Mouse (Mus musculus): ENCODE measurements around the gene Pdk1. TPM values are rescaled to one million over a fixed set of nuclear protein-coding genes. Genes with fewer than 3 reads are reported as not detected.

Pdk1 gene
- polyA plus RNA-seq, 1 experiment = 162 TPM

DNA sequence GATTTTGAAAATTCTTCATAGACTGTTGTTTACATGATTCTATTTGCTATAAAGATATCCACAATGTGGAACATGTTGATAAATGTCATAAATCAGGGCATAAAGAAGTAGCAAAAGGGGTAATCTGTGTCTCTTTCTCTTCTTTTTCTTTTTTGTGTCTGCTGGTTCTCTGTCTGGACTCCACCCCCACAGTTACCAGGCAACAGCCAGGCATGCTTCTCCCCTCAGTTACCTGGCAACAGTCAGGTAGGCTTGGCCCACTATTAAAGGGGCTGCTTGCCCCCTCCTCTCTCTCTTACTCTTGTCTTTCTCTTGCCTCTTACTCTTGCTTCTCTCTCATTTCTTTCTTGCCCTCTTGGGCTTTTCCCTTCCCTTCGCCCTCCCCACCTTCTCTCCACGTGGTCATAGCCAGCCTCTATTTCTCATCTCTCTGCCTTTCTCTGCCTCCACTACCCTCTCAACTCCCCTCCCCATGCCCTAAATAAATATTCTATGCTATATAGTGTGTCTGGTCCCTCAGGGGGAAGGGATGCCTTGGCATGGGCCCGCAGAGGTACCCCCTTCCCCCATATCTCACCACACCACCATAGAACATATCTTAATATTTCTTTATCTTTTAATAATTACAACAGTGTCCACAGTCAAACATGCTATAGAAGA is 64.8 kb downstream of the Pdk1 start:
- H3K27ac ChIP-seq (ENCODE audit: insufficient read depth, low read length) = no peak overlapping the region
- H3K4me3 ChIP-seq (ENCODE audit: low read depth, low read length) = no peak overlapping the region
- no peaks in the 10 kb centered on the region for H3K4me1 ChIP-seq (ENCODE audit: control insufficient read depth, insufficient read depth, low read length)
- H3K36me3 ChIP-seq (ENCODE audit: control insufficient read depth, insufficient read depth, low read length, poor library complexity, severe bottlenecking) = no peaks in the 10 kb centered on the region
- no peak for TF ChIP-seq EP300 (IDR thresholded peaks at IDR 0.05; ENCODE audit: insufficient read depth, low read depth, low read length)
- no peak for TF ChIP-seq POLR2A (IDR thresholded peaks at IDR 0.05; ENCODE audit: insufficient read depth, low read length)
- TF ChIP-seq CTCF (IDR thresholded peaks at IDR 0.05; ENCODE audit: low read depth, low read length) = no peak
- no peak overlapping the region for H3K9ac ChIP-seq (ENCODE audit: low read depth, poor library complexity, severe bottlenecking)
- no peaks in the 10 kb centered on the region for H3K27me3 ChIP-seq (ENCODE audit: control insufficient read depth, insufficient read depth, low read length, poor library complexity, severe bottlenecking)
- H3K9me3 ChIP-seq (replicated peaks; ENCODE audit: control insufficient read depth, insufficient read depth, low read length, poor library complexity, severe bottlenecking) = peaks cover 27% of the 10 kb centered on the region

DNA sequence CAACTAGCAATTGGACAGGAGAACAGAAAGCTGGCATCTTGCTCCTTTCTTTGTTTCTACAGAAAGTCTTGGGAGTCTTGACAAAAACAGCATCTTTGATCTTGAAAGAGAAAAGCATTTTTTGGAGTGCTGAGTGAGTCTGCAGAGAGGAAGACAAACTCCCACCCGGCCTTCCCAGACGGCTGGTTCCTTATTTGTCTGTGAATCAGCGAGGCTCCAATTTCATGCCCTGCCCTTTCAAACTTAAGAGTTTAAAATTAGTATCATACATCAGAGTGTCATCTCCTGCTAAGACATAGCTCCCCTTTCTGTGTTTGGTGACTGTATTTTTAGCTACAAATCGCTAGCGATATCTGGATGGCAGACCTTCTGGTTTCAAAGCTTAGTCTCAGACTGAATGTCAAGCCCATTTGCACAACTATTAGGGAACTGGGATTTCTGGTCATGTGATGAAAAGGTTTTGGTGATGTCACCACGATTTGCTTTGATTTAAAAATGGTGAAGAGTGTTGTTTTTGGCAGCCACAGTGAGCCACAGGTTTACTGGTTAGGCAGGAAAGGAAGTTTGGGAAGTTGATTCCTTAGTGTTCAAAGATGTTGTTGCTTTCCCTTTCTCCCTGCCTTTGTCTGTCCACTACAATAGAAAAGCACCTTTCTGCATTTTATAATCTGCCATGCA is 65.8 kb downstream of the Pdk1 start:
- Histone ChIP-seq H3K27me3 (ENCODE audit: control insufficient read depth, insufficient read depth, low read length, poor library complexity, severe bottlenecking) (no peaks in the 10 kb centered on the region), H3K9me3 (replicated peaks; ENCODE audit: control insufficient read depth, insufficient read depth, low read length, poor library complexity, severe bottlenecking) (peaks cover 27% of the 10 kb centered on the region), H3K27ac (ENCODE audit: insufficient read depth, low read length) (no peak overlapping the region), H3K36me3 (ENCODE audit: control insufficient read depth, insufficient read depth, low read length, poor library complexity, severe bottlenecking) (no peaks in the 10 kb centered on the region), H3K4me1 (ENCODE audit: control insufficient read depth, insufficient read depth, low read length) (no peaks in the 10 kb centered on the region), H3K9ac (ENCODE audit: low read depth, poor library complexity, severe bottlenecking) (no peak overlapping the region), H3K4me3 (ENCODE audit: low read depth, low read length) (no peak overlapping the region)
- no peak for TF ChIP-seq CTCF (IDR thresholded peaks at IDR 0.05; ENCODE audit: low read depth, low read length)
- no peak for TF ChIP-seq POLR2A (IDR thresholded peaks at IDR 0.05; ENCODE audit: insufficient read depth, low read length)
- no peak for TF ChIP-seq EP300 (IDR thresholded peaks at IDR 0.05; ENCODE audit: insufficient read depth, low read depth, low read length)

GRCm38 (mm10) chr2:71941005-71941720 is 68.1 kb downstream of the Pdk1 start:
- Histone ChIP-seq H3K36me3 (ENCODE audit: control insufficient read depth, insufficient read depth, low read length, poor library complexity, severe bottlenecking) (no peaks in the 10 kb centered on the region), H3K9me3 (replicated peaks; ENCODE audit: control insufficient read depth, insufficient read depth, low read length, poor library complexity, severe bottlenecking) (peaks cover 27% of the 10 kb centered on the region), H3K4me3 (ENCODE audit: low read depth, low read length) (no peak overlapping the region), H3K4me1 (ENCODE audit: control insufficient read depth, insufficient read depth, low read length) (no peaks in the 10 kb centered on the region), H3K9ac (ENCODE audit: low read depth, poor library complexity, severe bottlenecking) (no peak overlapping the region), H3K27me3 (ENCODE audit: control insufficient read depth, insufficient read depth, low read length, poor library complexity, severe bottlenecking) (no peaks in the 10 kb centered on the region), H3K27ac (ENCODE audit: insufficient read depth, low read length) (no peak overlapping the region)
- TF ChIP-seq CTCF (IDR thresholded peaks at IDR 0.05; ENCODE audit: low read depth, low read length) (no peak), EP300 (IDR thresholded peaks at IDR 0.05; ENCODE audit: insufficient read depth, low read depth, low read length) (no peak), POLR2A (IDR thresholded peaks at IDR 0.05; ENCODE audit: insufficient read depth, low read length) (no peak)

- TF ChIP-seq POLR2A (IDR thresholded peaks at IDR 0.05; ENCODE audit: insufficient read depth, low read length) = no peak
- TF ChIP-seq CTCF (IDR thresholded peaks at IDR 0.05; ENCODE audit: low read depth, low read length) = no peak
- no peak for TF ChIP-seq EP300 (IDR thresholded peaks at IDR 0.05; ENCODE audit: insufficient read depth, low read depth, low read length)
- Histone ChIP-seq H3K4me1 (ENCODE audit: control insufficient read depth, insufficient read depth, low read length) (no peaks in the 10 kb centered on the region), H3K36me3 (ENCODE audit: control insufficient read depth, insufficient read depth, low read length, poor library complexity, severe bottlenecking) (no peaks in the 10 kb centered on the region), H3K4me3 (ENCODE audit: low read depth, low read length) (no peak overlapping the region), H3K27ac (ENCODE audit: insufficient read depth, low read length) (no peak overlapping the region), H3K9ac (ENCODE audit: low read depth, poor library complexity, severe bottlenecking) (no peak overlapping the region), H3K9me3 (replicated peaks; ENCODE audit: control insufficient read depth, insufficient read depth, low read length, poor library complexity, severe bottlenecking) (peaks cover 27% of the 10 kb centered on the region), H3K27me3 (ENCODE audit: control insufficient read depth, insufficient read depth, low read length, poor library complexity, severe bottlenecking) (no peaks in the 10 kb centered on the region)
Measured at GRCm38 (mm10) chr2:71941721-71942087, 68.7 kb downstream of the Pdk1 start.

DNA sequence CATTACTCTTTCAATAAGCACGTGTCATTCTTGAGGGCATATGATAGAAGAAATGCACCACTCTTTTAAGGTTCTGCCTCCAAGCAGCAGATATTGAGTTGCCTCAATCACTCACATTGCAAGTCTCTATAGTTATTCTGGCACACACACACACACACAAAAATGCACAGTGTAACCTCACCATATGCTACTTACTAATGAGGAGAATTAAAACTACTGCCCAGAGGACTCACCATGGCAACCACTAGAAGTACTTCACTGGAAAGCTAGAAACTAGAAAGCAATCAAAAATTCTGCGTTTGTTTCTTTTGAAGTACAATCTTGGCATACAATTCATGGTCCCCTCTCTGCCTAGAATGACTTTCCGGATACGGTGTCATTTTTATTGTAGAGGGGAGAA is 78.2 kb downstream of the Pdk1 start:
- no peak overlapping the region for H3K27ac ChIP-seq (ENCODE audit: insufficient read depth, low read length)
- no peak overlapping the region for H3K4me3 ChIP-seq (ENCODE audit: low read depth, low read length)
- H3K9ac ChIP-seq (ENCODE audit: low read depth, poor library complexity, severe bottlenecking) = no peak overlapping the region
- peaks cover 15% of the 10 kb centered on the region for H3K9me3 ChIP-seq (replicated peaks; ENCODE audit: control insufficient read depth, insufficient read depth, low read length, poor library complexity, severe bottlenecking)
- no peaks in the 10 kb centered on the region; the same call in 1 of the 2 replicates for H3K27me3 ChIP-seq (ENCODE audit: control insufficient read depth, insufficient read depth, low read length, poor library complexity, severe bottlenecking)
- H3K4me1 ChIP-seq (ENCODE audit: control insufficient read depth, insufficient read depth, low read length) = no peaks in the 10 kb centered on the region
- H3K36me3 ChIP-seq (ENCODE audit: control insufficient read depth, insufficient read depth, low read length, poor library complexity, severe bottlenecking) = no peaks in the 10 kb centered on the region
- TF ChIP-seq POLR2A (IDR thresholded peaks at IDR 0.05; ENCODE audit: insufficient read depth, low read length) (no peak), CTCF (IDR thresholded peaks at IDR 0.05; ENCODE audit: low read depth, low read length) (no peak), EP300 (IDR thresholded peaks at IDR 0.05; ENCODE audit: insufficient read depth, low read depth, low read length) (no peak)

Other genes starting within 250 kb of the Pdk1 start
- gene Itga6, start 127.6 kb upstream of the Pdk1 start, polyA plus RNA-seq (2011; ENCODE audit: insufficient read depth, insufficient read length, low read depth, missing spikeins) = 143 and 151 TPM in 2 replicates
- gene Rapgef4, start 108.0 kb downstream of the Pdk1 start, polyA plus RNA-seq (2011; ENCODE audit: insufficient read depth, insufficient read length, low read depth, missing spikeins) = not detected in 2 replicates